Mouse (Mus musculus) layer of hippocampus, postnatal 25 days (tissue): ENCODE measurements around the gene Ufsp2. TPM values are rescaled to one million over a fixed set of nuclear protein-coding genes. Genes with fewer than 3 reads are reported as not detected.

Experiments used
- DNase-seq, 2 experiments: peaks; one replicate each; pipeline ENCODE4 v3.0.0; 2022; ENCODE audit warnings: mixed read lengths in 2 of 2, low spot score in 1 of 2; ENCODE audit errors: extremely low spot score in 1 of 2
- total RNA-seq, 2 experiments: library from RNA; stranded (reverse); gene quantifications; 2 replicates each; pipeline ENCODE4 v1.2.3; 2021

Gene Ufsp2
- total RNA-seq, 2 experiments from 2014 or later, result 49.5 to 52.6 TPM

- peak in 1 of 2 experiments; percentile 23 for DNase-seq
Measured at GRCm38 (mm10) chr8:46010746-46011680, 35.7 kb downstream of the Ufsp2 start.

- DNase-seq, result no peak
Measured at GRCm38 (mm10) chr8:46022203-46022602, 46.9 kb downstream of the Ufsp2 start.

GRCm38 (mm10) chr8:46022758-46023157 lies 47.4 kb downstream of the Ufsp2 start:
- no peak for DNase-seq

- no peak for DNase-seq
Measured at GRCm38 (mm10) chr8:46024392-46024791, 49.1 kb downstream of the Ufsp2 start.

GRCm38 (mm10) chr8:46036217-46036616 lies 60.9 kb downstream of the Ufsp2 start:
- no peak for DNase-seq

- DNase-seq, result no peak
Measured at GRCm38 (mm10) chr8:46039666-46040065, 64.3 kb downstream of the Ufsp2 start.

- DNase-seq, result peak in 1 of 2 experiments; percentile 24
Measured at GRCm38 (mm10) chr8:46040260-46040659, 64.9 kb downstream of the Ufsp2 start.

Other genes with a start within 250 kb of the Ufsp2 start
- gene Pdlim3, start 90.1 kb upstream of the Ufsp2 start, total RNA-seq, result under 1 TPM; 0.73 to 0.98 TPM
- under 1 TPM; 0.66 TPM for gene Ccdc110, start 40.9 kb upstream of the Ufsp2 start, total RNA-seq
- gene 1700029J07Rik, start 276 bp upstream of the Ufsp2 start, total RNA-seq, result 1 to 10 TPM; 2.1 to 3.9 TPM
- under 1 TPM; 0.10 to 0.23 TPM for gene Lrp2bp, start 23.8 kb downstream of the Ufsp2 start, total RNA-seq
- gene Ankrd37, start 30.2 kb downstream of the Ufsp2 start, total RNA-seq, result 1 to 10 TPM; 8.7 to 9.5 TPM
- gene Cfap97, start 176.2 kb downstream of the Ufsp2 start, total RNA-seq, result 10 to 100 TPM; 21.6 to 24.3 TPM
- gene Snx25, start 176.6 kb downstream of the Ufsp2 start, total RNA-seq, result 10 to 100 TPM; 44.1 to 45.8 TPM
- gene Slc25a4, start 235.8 kb downstream of the Ufsp2 start, total RNA-seq, result 100 to 1,000 TPM; 582 to 631 TPM